Mouse (Mus musculus) heart, adult 18-20 months (tissue): ENCODE results near the gene Boll. TPM values are rescaled to one million over a fixed set of nuclear protein-coding genes. Genes with fewer than 3 reads are reported as not detected.

Experiments
- DNase-seq, 2 experiments: peaks; one replicate each; pipeline ENCODE4 v3.0.0; 2021 to 2022; ENCODE audit warnings: mixed read lengths in 1 of 2
- total RNA-seq, 2 experiments: library from RNA; stranded (reverse); gene quantifications; 2 replicates each; pipeline ENCODE4 v1.2.3; 2021

The Boll gene
- total RNA-seq, 2 experiments from 2014 or later = not detected

DNA sequence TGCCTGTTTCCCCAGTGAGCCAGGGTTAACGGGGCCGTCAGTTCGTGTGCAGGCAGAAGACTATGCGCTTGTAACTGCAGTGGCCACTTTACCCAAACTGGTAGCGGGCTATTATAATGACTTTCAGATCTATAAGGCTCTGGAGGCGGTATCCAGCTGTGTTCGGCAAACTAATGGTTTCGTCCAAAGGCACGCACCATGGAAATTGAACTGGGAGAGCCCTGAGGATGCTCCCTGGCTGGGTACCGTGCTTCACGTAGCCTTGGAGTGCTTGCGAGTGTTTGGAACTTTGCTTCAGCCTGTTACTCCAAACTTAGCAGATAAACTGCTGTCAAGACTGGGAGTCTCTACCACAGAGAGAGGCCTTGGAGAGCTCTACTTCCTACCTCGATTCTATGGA is 124.8 kb downstream of the Boll start:
- no peak for DNase-seq

DNA sequence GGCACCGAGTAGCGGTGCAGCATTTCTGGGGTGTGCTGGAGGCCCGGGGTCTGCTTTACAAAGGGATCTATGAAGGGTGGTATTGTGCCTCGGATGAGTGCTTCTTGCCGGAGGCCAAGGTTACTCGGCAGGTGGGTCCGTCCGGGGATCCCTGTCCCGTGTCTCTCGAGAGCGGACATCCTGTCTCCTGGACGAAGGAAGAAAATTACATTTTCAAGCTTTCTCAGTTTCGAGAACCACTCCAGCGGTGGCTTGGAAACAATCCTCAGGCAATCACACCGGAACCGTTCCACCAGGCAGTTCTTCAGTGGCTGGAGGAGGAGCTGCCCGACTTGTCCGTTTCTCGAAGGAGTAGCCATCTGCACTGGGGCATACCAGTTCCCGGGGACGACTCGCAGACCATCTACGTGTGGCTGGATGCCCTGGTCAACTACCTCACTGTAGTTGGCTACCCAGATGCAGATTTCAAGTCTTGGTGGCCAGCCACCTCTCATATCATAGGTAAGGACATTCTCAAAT is 125.6 kb downstream of the Boll start:
- DNase-seq = peak in 1 of 2 experiments; percentile 48

DNA sequence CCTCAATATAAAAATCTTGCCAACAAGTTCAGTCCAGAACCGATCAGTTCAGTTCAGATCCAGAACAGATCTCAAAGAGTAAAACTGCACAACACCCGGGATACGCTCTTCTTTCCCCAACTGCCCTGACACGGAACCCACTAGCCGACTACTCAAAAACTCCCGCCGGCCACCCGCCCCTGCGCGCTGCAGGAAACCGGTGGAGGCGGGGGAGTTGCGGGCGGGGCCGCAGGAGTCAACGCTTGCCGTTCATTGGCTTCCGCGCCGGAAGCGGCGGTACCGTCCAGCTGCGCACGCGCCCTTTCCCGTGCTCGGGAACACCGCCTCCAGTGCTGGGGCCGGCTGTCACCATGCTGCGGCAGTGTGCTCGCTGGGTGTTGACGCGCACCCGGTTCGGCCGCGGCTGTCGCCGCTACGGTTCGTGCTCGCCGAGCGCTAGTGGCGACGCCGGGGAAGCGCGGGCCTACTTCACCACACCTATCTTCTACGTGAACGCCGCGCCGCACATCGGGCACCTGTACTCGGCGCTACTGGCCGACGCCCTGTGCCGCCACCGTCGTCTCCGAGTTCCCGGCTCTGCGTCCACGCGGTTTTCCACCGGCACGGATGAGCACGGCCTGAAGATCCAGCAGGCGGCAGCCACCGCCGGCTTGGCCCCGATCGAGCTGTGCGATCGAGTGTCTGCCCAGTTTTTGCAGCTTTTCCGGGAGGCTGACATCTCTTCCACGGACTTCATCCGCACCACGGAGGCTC is 126.2 kb downstream of the Boll start, which contains the start of gene Mars2:
Gene Mars2 (plus strand): TSS at position 288 of the 753 bp plus-strand sequence.
- peak; percentile 97 for DNase-seq

DNA sequence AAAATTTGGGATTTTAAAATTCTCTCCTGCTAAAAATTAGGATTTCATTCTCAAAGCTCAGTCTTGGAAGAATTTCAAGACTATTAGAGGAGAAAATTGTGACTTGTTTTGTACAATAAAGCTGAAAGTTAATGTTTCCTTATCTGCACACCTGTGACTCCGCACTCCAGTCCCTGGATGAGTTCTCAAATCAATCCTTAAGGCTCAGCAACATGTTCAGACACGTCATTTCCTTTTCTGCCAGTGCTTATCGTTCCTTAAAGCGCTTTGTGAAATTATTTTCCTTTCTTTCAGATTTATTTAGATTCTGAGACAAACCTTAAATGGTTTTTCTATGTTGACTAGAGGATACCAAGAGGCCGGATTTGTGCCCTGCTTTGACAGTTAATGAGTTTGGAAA is 126.8 kb downstream of the Boll start:
- DNase-seq = no peak

DNA sequence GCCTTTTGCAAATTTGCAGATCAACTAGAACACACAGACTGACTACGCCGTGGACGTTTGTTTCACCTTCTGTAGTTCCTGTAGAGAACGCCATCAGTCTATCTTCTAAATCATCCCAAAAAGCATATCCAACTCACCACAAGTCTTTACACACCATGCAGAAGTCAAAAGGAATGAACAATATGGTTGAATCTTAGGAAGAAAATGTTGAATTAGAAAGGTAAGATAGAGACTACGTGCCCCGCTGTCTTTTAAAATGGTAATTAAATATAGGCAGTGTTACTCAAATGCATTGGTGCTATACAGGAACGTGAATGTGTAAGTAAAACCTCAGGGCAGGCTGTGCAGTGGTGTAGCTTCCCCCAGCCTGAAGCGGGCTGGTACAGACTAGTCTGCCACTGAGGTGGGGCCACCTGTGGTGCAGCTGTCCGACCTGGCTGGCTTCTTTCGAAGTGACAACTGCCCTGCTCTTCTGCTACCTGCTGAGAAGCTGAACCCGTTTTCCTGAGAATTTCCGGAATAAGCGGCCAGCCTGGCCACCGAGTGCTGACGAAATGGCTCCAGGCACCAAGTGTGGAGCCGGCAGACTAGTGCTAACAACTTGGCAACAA is 128.3 kb downstream of the Boll start:
- DNase-seq = no peak

DNA sequence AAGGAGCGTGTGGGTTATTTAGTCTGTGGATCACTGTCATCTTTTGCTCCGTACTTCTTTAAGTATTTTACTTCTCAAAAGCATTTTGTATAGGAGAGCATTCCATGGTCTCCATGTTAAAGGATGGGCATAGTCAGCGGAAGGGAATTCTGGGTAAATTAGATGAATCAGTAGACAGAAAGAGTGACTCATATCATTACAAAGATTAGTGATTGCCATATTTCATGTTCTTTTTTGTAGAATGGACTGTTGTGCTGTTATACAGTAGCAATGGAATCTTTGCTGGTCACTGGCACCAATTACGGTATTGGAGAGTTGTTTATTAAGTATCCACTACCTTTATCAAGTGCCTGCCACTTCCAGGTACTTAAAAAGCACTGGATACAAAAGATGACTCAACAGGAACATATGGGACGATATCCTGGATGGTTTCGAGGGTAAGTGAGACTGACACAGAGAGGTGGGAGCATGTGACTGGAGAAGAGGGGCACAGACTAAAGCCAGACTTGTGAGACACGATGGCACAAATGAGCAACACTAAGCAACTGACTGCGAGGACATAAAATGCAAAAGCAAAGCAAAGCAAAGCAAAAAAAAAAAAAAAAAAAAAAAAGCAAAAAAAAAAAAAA is 134.9 kb downstream of the Boll start:
- no peak for DNase-seq

DNA sequence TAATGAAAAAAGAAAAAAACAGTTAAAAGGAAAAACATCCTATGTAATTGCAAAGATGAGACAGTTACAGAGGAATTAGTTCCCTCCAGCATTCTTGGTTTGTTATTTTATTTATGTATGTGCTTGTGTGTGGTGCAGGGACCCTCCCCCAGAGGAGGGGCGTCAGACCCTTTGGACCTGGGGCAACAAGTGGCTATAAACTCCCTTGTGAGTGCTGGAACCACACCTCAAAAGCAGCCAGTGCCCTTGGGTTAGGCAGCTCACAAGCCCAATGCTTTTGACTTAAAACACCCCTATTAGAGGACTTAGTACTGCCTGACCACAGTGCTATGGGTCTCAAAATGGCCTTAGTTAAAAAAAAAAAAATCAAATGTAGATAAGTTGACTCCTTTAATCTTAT is 135.9 kb downstream of the Boll start:
- DNase-seq = no peak

DNA sequence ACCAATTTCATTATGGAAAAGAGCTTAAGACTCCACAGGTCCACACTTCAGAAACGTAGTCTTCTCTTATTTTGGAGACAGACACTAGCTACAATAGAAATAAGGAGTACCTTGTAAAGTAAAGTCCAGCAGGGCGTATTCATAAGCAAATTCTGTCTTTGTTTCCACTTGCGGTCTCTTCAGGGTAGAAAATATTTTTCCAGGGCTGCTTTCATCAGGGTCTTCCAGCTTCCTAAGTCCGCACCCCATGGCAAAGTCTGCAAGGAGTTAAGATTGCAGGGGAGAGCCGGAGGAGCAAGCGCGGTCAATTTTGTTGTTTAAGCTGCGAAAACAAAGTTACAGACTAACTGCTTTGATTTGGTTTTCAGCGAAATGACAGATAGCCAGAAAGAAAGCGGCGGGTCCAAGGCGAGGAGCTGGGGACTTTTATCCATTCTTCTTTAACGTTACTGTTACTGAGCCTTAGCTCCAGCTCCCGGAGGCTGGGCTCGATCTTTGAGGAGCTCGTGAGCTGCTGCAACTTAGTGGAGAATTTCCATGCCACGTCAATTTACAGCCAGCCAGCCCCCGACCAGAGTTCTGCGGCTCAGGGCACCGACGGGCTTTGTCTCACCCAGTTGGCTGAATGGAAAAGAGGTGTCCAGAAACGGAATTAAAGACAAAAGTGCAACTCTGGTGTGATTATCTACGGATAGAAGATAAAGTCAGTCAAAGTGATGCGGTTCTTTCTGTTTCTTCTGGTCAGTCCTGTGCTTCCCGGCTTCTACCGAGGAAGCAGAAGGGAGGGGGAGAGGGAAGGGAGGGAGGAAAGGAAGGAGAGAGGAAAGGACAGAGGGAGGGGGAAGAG is 137.0 kb downstream of the Boll start, which contains the start of gene Rftn2:
Gene Rftn2 (minus strand): TSS at position 772 of the 847 bp plus-strand sequence.
- peak; percentile 45 to 71 for DNase-seq

DNA sequence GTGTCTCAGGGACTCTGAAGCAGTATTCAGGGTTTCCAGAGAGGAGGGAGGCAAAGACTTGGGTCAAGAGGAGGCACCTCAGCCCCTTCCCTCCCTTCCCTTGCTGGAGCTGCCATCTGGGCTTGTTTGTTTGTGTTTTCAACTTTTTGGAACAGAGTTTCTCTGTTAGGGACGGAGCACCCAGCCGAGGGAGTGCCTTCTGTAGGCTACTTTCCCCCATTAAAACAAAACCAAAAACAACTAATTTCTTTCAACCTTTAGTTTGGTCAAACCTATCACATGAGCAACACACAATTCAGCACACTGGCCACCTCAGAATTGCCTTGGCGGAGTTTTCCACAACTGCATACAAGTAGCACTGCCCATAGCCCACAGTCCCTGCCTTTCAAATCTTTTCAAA is 137.9 kb downstream of the Boll start:
- DNase-seq = peak; percentile 36 to 57

DNA sequence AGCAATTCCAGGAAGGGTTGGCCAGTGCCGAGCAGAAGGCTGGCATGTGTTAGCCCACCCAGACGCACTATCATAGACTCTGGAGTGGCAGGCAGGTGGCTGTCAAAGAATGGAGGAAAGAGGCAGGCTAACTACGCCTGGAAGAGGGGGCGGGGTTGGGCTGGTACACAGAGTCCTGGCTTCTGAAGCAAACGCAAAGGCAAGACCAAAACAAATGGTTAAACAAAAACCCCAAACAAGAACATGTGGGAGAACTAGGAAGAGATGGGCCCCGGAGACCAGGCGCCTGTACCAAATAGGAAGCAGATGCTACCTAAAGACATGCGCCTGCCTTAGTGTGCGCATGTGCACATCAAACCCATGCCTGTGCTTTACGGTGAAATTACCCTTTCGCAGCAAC is 139.2 kb downstream of the Boll start:
- no peak for DNase-seq

DNA sequence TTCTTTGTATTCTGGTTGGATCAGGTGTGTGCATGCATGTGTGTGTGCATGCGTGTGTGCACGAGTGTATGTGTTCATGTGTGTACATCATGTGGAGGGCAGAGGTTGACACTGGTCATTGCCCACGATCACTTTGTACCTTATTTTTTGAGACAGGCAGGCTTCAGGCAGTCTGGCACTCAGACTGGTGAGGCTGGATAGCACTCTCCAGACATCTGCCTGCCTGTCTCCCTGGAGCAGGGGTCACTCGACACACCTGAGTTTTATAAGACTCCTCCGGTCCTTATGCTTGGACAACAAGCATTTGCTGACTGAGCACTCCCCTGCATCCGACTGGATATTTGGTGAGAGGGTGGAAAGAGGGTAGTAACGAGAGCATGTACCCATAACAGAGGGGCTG is 140.2 kb downstream of the Boll start:
- no peak for DNase-seq

DNA sequence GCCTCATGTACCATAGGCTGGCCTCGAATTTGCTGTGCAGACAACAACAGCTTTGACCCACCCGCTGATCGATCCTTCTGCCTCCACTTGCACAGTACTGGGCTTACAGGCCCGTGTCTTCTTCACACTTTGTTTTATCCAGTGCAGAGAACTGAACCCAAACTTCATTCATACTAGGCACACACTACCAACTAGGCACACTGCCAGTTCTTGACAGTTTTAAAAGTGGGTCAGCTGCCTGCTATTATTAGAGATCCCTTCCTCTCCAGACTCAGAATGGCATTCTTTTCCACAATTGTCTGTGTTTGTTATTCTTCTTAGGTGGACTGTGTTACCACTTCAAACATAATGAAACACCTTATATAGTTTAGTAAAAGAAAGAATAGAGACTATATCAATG is 141.9 kb downstream of the Boll start:
- DNase-seq = peak; percentile 62 to 71

DNA sequence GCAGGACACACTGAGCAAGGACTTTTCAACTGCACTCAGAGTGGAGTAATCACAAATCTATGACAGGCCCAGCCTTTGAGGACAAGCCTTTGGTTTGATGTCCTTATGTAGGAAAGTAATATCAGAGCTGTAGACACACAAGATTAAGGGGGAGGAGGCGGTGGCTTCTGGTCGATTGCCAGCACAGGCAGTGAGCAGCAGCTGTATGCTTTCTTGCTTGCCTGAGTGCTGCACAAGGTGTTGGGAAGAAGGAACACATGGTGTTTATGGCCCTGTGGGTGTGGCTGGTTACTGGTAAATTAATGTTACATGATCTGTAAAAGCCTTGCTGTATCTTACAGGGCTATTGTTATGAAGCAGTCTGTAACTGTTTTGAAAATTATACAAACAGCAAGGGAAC is 146.1 kb downstream of the Boll start:
- DNase-seq = peak in 1 of 2 experiments; percentile 28

DNA sequence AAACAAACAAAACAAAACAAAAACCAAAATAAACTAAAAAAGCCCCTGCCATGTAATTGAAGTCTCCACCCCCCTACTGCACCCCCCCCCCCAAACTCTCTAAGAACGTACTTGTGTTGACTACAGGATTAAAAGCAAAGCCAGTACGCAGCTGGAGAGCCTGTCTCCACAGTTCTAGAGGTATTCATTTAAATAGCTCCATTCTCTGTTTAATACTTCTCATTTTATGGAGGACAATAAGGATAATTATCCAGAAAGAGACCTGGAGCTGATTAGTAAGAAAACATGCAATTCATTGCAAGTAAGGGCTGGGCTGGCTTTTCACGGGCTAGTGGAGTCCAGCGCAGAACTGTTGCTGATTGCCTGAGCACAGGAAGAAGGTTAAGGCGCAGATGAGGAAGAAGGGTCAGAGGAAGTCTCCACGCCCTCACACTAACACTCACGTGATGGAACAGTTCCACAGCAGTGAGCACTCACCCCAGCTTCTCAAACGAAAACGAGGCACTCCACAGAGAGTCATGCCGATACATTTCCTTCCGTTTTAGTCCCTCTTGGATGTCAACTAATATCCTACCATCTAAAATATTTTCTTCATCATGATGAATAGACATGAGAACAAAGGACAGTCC is 148.0 kb downstream of the Boll start:
- peak; percentile 43 to 75 for DNase-seq

DNA sequence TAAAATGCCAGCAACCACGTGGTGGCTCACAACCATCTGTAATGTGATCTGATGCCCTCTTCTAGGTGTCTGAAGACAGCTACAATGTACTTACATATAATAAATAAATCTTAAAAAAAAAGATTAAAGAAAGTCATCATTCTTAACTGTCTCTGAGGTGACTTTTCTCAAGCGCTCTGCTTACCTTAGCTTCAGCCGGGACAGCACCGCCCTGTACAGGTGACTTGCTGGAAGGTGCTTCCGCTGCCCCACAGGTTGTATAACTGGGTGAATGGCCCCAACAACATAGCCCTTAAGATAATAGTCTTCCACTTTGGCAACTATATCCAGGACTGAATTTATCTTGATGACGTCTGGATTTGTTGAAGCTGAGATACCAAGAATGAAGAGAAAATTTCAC is 149.3 kb downstream of the Boll start:
- DNase-seq = no peak

DNA sequence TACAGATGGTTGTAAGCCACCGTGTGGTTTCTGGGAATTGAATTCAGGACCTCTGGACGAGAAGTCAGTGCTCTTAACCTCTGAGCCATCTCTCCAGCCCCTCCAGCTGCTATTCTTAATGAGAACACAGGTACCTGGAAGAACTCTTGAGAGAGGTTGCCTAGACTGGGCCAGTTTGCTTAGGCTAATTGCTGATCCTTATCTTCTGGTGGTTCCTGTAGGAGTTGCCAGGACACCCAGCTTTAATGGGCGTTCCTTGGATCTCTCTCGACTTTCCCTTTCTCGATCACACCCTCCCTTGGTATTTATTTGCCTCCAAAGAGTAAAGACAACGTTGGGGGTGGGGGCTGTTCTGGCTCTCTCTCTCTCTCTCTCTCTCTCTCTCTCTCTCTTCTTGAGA is 149.8 kb downstream of the Boll start:
- no peak for DNase-seq

DNA sequence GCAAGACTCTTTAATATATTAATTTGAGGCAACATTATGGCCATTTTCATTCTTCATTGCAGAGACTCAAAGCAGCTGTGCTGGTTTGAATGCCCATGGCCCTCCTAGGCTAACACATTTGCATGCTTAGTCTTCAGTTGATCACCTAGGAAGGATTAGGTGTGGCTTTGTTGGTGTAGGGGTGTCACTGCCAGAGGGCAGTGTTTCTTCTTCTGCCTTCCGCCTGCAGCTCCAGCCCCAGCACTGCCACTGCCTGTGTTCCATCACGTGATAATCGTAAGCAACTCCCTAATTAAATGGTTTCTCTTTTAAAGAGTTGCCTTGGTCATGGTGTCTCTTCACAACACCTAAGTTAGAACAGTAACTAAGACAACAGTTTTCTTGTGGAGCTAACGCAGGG is 150.5 kb downstream of the Boll start:
- DNase-seq = no peak

DNA sequence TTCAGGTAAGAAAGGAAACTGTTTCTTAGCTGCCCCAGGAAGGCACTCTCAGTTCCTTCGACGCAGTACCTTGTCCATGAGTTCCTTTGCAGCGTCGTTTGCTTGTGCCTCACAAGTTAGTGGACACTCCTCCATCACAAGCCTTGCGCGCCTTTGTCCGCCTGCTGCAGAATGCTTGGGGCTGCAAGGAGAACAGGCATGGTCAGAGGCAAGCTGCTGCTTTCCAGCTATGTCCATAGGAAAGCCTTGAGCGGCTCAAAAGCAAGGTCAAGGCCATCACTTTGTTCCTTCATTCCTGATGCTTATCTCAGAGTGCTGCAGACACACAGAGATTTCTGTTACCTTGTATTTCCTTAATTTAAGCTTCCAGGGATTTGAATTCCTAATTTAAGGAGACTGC is 152.2 kb downstream of the Boll start:
- no peak for DNase-seq

DNA sequence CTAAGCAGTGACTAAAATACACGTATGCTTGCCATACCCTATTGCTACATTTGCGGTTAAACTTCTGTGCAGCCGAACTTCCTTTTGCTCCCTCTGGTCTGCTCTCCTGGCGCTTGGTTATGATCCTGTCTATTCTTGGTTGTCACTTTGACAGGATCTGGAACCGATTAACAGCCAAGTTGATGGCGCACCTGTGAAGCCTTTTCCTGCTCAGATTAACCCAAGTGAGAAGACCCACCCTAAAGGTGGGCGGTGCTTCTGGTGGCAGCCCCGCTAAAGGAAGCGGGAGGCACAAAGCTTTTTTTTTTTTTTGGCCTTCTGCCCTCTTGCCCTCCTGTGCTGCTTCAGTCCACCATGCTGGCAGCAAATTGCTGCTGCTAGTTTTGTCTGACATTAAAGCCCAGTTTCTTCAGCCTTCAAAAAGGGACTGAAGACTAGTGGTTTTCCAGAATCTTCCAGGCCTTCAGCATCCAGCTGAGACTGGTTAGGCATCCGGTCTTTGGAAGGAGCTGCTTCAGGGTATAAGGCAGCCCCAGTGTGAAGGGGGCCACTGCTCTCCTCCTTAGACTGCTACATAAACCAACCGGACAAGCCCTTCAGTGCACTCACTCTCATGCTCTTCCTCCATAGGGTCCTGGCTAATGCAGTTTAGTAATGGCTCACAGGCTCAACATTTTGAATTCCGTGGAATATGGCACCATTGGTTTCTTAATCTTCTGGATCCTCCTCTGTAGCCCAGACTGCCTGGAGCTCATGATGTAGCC is 152.9 kb downstream of the Boll start:
- DNase-seq = peak; percentile 29 to 46

DNA sequence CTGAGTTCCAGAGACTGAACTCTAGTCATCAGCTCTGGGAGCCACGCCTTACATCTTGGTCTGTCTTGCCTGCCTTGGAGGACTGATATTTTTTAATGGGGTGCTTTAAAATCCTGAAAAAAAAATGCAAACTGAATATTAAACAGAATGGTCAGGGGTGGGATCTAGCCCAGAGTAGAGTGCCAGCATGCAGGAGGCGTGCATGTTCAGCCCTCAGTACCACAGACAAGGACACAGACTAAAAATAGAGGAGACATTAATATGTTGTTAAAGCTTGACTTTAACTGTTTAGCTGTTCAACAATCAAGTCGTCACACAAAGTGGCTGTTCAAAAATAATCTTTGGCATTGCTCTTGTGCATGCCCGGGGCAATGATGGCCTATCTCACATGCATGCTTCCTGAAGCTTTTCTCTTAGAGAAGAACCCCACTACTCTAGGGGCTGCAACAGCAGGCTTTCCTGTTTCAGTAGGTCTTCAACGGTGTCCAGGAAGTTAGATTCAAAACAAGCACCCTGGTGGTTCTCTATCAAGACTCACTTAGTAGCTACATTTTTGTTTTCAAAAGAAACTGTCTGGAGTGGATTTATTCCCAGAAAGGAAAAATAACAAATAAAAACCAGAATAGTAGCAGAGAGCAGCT is 154.6 kb downstream of the Boll start:
- DNase-seq = no peak
